Mouse (Mus musculus) retina, adult 2 months (tissue): ENCODE data around the gene Cyp27a1.

ENCODE experiments used
- DNase-seq: peaks from one replicate; pipeline ENCODE4 v3.0.0-alpha.2; 2012; ENCODE audit warnings: low read depth, low spot score

Gene Cyp27a1

DNA sequence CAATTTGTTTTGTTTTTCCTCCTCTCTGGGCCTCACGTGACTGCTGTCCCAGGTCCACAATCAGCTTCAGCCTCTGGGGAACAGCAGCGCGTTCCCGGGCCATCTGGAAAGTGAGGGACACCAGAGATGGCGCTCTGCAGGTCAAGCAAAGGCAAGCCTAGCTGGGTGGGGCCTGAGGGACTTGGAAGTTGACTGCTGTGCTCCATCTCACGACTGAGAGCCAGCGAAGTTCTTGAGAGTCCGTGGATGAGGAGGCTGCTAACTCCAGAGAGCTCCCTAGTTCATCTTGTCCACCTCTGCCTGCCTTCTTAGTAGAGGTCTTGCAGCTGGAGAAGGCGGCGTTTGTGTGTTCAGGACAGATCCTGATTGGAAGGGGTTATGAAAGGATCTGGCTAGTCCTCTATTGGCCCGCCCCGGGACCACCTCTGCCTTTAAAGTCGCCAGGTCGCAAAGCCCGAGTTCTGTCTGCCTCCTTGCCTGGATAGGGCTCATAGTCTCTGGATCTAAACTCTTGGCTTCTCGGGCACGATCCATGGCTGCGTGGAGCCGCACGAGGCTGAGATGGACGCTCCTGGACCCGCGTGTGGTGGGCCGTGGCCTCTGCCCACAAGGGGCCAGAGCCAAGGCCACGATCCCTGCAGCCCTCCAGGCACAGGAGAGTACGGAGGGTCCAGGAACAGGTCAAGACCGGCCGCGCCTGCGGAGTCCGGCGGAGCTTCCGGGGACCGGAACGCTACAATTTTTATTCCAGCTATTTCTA lies at the start of gene Cyp27a1:
Cyp27a1 (plus strand) TSS at position 476 of the 760 bp plus-strand sequence.
- no peak for DNase-seq

DNA sequence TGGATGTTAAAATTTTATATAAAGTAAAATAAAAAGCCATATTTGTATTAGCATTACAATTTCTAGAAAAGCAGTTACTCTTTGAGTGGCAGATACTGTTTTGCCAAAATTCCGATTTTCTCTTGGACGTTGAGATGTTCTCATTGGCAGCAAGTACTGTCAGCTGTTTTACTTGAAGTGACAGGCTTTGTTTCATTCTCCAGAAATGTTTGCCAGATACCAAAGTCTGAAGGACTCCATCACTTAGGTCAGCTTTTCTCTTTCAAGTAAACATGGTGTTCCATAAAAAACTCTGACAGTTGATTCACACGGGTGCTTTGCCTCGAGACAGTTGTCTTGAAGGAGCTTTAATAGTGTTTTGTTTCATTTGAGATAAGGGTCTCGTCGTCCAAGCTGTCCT lies 48.2 kb upstream of the Cyp27a1 start:
- DNase-seq, result no peak

- DNase-seq, result no peak
Observed at GRCm38 (mm10) chr1:74668371-74668770, 45.0 kb upstream of the Cyp27a1 start.

DNA sequence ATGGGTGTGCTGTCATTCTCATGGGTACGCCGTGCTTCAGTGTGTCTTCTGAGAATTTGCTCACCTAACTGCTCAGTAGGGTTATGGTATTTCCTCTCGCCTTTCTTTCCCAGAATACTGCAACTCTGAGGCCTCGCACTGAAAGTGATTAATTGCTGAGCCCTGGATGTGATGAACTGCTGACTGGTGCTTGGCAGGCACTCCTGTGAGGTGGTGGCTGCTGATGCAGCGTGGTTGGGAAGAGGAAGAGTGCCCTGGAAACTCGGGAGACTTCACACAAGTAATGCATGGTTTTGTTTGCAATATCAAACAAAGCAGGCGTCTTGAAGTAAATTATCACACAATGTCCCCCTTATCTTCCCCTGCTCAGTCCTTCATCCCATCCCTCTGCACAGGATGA lies 40.6 kb upstream of the Cyp27a1 start:
- no peak for DNase-seq

GRCm38 (mm10) chr1:74676863-74677262 lies 36.5 kb upstream of the Cyp27a1 start:
- no peak for DNase-seq

- DNase-seq, result no peak
Observed at GRCm38 (mm10) chr1:74677843-74678242, 35.5 kb upstream of the Cyp27a1 start.

- no peak for DNase-seq
Observed at GRCm38 (mm10) chr1:74687131-74687530, 26.2 kb upstream of the Cyp27a1 start.

GRCm38 (mm10) chr1:74693891-74694583 lies 19.3 kb upstream of the Cyp27a1 start:
- no peak for DNase-seq

GRCm38 (mm10) chr1:74695836-74696235 lies 17.5 kb upstream of the Cyp27a1 start:
- no peak for DNase-seq

DNA sequence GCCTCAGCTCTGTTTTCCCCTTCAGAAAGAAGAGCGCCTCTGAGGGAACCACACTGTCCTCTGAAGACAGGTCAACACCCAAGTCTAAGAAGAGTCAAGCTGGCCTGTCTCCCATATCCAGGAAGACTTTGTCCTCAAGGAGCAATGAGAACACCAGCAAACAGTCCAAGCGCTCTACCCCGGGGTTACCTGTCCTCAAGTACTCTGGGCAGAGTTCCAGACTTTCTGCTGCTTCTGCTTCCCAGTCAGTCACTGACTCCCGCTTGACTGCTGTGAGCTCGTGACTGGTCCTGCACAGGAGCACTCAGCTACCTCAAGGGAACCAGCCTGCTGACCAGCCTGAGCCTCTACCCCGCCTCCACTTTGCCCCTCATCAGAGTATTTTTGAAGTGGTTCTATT lies 16.0 kb upstream of the Cyp27a1 start:
- no peak for DNase-seq

DNA sequence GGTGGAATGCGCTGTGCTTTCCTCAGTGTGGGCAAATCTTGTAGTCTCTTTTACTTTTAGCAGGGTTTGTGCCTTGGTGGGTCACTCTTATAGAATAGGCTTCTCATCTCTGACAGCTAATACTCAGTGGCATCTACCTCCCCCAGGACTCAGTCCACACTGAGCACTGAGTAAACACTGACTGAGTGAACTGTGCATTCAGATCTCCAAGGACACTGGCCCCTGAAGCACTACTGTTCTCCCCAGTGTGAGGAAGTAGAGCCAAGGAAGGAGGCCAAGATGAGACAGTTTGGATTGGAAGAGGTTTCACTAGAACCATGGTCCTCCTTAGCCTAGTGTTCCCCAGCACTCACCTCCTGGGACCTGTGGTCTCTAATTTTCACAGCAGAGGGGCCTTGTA lies 15.0 kb upstream of the Cyp27a1 start:
- no peak for DNase-seq

DNA sequence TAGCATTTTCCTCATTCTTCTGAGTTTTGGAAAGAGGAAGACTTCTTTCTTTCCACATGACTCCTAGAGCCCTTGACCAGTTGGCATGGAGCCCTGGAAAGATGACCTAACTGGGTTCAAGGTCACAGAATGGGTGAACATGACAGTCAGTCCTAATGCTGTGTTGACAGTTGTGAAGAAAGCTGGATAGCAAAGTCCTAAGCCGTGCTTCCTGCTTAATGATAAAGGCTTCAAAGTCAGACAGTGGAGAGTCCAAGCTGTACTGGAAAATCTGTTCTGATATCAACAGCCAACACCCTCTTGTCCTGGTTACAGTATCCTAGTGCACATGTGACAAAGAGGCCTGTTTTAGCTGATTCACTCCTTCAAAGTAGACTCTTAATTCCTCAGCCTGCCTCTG lies 14.6 kb upstream of the Cyp27a1 start:
- no peak for DNase-seq

DNA sequence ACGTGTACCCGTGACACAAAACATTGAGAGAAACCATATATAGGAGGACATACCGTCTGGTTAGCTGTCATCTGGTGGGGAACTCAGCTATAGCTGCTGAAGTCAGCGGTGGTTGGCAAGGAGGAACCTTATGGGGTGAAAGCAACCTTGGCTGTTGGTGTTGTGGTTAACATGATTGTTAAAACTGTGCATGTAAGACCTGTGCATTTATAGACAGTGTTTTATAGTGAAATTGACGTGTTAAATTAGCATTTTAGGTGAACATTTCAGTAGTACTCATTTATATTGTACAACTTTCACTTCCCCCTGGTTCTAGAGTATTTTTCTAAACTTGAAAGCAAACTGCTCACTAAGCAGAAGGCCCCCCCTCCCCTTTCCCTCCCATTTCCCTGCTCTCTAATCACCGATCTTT lies 11.2 kb upstream of the Cyp27a1 start:
- DNase-seq, result no peak

GRCm38 (mm10) chr1:74704156-74704555 lies 9.2 kb upstream of the Cyp27a1 start:
- DNase-seq, result no peak

- no peak for DNase-seq
Observed at GRCm38 (mm10) chr1:74705016-74705415, 8.4 kb upstream of the Cyp27a1 start.

GRCm38 (mm10) chr1:74709566-74709965 lies 3.8 kb upstream of the Cyp27a1 start:
- DNase-seq, result no peak

GRCm38 (mm10) chr1:74712046-74712445 lies 1.3 kb upstream of the Cyp27a1 start:
- DNase-seq, result no peak

GRCm38 (mm10) chr1:74712461-74713098 lies 794 bp upstream of the Cyp27a1 start:
- DNase-seq, result no peak

GRCm38 (mm10) chr1:74713859-74714730 lies 721 bp downstream of the Cyp27a1 start:
- DNase-seq, result no peak

DNA sequence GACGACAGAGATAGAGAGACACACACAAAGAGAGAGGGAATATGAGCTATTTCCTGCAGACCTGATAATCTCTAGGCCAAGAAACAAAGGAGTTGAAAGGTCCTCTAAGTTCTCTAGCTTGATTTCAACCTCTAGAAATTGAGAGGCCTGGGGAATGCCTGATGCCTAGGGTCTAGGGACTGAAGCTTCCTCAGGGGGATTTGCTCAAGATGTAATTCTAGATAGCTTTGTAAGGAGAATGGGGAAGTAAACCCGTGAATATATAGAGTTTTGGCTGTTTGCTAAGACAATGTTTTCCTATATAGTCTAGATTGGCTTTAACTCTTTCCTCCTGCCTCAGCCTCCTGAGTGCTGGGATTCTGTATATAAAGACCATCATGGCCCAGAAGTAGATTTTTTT lies 1.6 kb downstream of the Cyp27a1 start:
- DNase-seq, result no peak

DNA sequence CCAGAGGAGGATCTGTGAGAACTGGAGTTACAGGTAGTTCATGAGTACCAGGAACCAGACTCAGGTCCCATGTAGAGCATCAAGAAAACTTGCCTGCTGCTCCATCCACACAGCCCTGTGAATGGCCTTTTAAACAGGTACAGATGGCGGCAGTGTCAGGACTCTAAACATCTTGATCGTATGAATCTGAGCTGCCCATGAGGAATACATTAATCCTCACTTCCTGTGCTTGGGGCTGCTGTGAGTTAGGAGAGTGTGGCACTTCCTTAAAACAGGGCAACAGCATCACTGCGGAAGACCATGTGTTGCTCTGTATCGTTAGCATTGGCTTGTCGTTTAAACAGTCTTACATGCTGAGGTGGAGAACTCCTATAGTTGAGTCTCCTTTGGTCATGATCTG lies 2.1 kb downstream of the Cyp27a1 start:
- DNase-seq, result no peak

DNA sequence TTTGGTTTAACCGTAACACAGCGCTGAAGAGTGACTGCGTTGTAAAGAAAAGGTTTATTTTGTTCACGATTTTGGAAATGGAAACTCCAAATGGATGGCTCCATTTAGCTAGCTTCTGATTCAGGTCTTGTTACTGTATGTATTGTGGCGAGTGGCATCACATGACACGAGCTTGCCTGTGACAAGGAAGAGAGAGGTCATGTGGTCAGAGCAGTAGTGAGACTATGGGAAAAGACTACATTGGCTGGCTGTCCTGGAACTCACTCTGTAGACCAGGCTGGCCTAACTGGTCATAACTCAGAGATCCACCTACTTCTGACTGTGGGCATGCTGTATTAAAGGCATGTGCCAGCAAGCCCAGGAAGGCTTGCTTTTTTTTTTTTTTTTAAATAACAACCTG lies 2.5 kb downstream of the Cyp27a1 start:
- no peak for DNase-seq
